Mouse (Mus musculus): ENCODE measurements around the gene Ikbke. TPM values are rescaled to one million over a fixed set of nuclear protein-coding genes. Genes with fewer than 3 reads are reported as not detected.

Ikbke gene
- polyA plus RNA-seq, 1 experiment from 2014 or later: 4.0 TPM

DNA sequence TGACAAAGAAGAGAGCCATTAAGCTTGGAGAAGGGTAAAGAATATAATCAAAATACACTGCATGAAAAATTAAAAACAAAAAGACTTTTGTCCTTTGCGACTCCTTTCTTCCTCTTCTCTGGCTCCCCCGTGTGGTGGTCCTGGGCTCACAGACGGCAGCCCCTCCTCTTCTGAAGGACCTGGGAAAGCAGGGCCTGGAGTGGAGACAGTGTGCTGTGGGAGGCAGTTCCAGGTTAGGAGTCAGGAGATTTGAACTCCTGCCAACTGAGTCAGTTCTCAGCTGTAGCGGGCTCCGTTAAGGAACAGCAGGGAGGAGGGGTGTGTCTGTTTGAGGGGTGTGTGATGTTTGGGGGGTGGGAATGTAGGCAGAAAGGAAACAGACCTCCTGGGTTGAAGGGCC is 71.9 kb downstream of the Ikbke start:
- Histone ChIP-seq H3K9ac (no peak overlapping the region), H3K4me3 (no peak overlapping the region), H3K9me3 (no peaks in the 10 kb centered on the region), H3K36me3 (no peaks in the 10 kb centered on the region), H3K27ac (no peak overlapping the region), H3K4me2 (no peak overlapping the region), H3K27me3 (no peaks in the 10 kb centered on the region), H3K4me1 (peaks cover 3% of the 10 kb centered on the region)
- ATAC-seq (ENCODE audit: borderline replicate concordance, extremely low read depth, low FRiP score, low TSS enrichment): no peak; the same call in 1 of the 2 replicates
- WGBS: under 1% methylated on average over 5 of the region's 5 CpGs

DNA sequence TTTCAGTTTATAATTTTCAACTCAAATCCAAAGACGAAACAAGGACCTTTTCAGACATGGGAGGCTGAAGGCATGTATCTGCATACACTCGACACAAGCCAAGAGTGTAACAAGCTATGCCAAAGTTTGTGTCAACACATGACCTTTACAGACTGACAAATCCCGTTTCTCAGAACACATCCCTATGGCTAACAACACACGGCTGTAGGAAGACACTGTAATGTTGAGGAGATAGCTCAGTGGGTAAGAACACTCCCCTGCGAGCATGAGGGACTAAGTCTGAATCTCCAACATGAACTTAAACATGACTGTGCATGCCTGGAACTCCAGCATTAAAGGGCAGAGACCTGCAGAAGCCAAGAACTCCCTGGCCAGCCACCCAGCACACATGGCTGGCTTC is 73.1 kb downstream of the Ikbke start:
- WGBS: 66% methylated on average over 5 of the region's 5 CpGs
- no peak for ATAC-seq (ENCODE audit: borderline replicate concordance, extremely low read depth, low FRiP score, low TSS enrichment)
- Histone ChIP-seq H3K27ac (no peak overlapping the region), H3K9ac (no peak overlapping the region), H3K27me3 (no peaks in the 10 kb centered on the region), H3K36me3 (no peaks in the 10 kb centered on the region), H3K4me1 (peaks cover 3% of the 10 kb centered on the region), H3K9me3 (no peaks in the 10 kb centered on the region), H3K4me3 (no peak overlapping the region), H3K4me2 (no peak overlapping the region)

DNA sequence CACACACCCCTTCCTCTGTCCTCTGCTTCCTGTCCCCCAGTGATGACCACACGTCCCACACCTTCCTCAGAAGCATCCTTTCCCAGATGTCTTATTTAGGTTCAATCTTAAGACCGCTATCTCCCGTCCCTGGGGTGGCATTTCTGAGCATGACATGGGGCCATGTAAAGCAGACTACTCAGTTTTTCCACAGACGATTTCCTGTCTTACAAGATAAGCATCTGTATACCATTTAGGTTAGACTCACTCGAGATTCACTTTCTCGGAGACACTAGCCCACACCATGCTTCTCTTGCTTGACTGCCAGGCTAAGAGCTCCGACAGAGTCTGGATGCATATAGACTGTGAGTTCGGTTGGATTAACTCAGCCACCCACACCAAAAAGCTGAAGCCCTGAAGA is 74.9 kb downstream of the Ikbke start:
- Histone ChIP-seq H3K4me2 (no peak overlapping the region), H3K4me3 (no peak overlapping the region), H3K27ac (no peak overlapping the region), H3K9me3 (no peaks in the 10 kb centered on the region), H3K36me3 (no peaks in the 10 kb centered on the region), H3K4me1 (peaks cover 20% of the 10 kb centered on the region), H3K9ac (no peak overlapping the region), H3K27me3 (no peaks in the 10 kb centered on the region)
- ATAC-seq (ENCODE audit: borderline replicate concordance, extremely low read depth, low FRiP score, low TSS enrichment): no peak
- WGBS: 60% methylated on average over 8 of the region's 8 CpGs

Other genes with a start within 250 kb of the Ikbke start
- gene Mapkapk2, start 181.8 kb downstream of the Ikbke start, polyA plus RNA-seq (2015; fragmentation: Nextera tagmentation; extraction: Ambion mirVana): 57.9 and 61.0 TPM in 2 replicates
- 3.3 and 3.7 TPM in 2 replicates for gene Dyrk3, start 141.3 kb downstream of the Ikbke start, polyA plus RNA-seq (2015; fragmentation: Nextera tagmentation; extraction: Ambion mirVana)
- gene Eif2d, start 126.4 kb downstream of the Ikbke start, polyA plus RNA-seq (2015; fragmentation: Nextera tagmentation; extraction: Ambion mirVana): 60.3 and 63.0 TPM in 2 replicates
- gene Rassf5, start 34.3 kb downstream of the Ikbke start, polyA plus RNA-seq (2015; fragmentation: Nextera tagmentation; extraction: Ambion mirVana): 4.2 and 6.5 TPM in 2 replicates
- gene Srgap2, start 247.7 kb upstream of the Ikbke start, polyA plus RNA-seq (2015; fragmentation: Nextera tagmentation; extraction: Ambion mirVana): 11.0 and 14.1 TPM in 2 replicates
- 2.3 and 3.0 TPM in 2 replicates for gene Fam72a, start 248.3 kb upstream of the Ikbke start, polyA plus RNA-seq (2015; fragmentation: Nextera tagmentation; extraction: Ambion mirVana)

Measured in lung, embryonic 15.5 days (tissue).